Mouse (Mus musculus): ENCODE data around the gene Fbxo46. TPM values are rescaled to one million over a fixed set of nuclear protein-coding genes. Genes with fewer than 3 reads are reported as not detected.
"Not testable (repeated sequence)": the region's sequence is repeated elsewhere in the genome, so short reads cannot be mapped to it uniquely, and the experiment has no call there.

Fbxo46 gene
- total RNA-seq (2021) = 10 to 100 TPM; 12.5 to 13.1 TPM
- long read RNA-seq, experiment 1, full-length matches to known transcripts = 10 of 13 reads
- long read RNA-seq, experiment 1, partial matches to known transcripts = 0 of 13 reads
- long read RNA-seq, experiment 1, other reads (novel, unspliced or antisense) = 3 of 13 reads
- long read RNA-seq, experiment 2, full-length matches to known transcripts = 8 of 9 reads
- long read RNA-seq, experiment 2, partial matches to known transcripts = 0 of 9 reads
- long read RNA-seq, experiment 2, other reads (novel, unspliced or antisense) = 1 of 9 reads

DNA sequence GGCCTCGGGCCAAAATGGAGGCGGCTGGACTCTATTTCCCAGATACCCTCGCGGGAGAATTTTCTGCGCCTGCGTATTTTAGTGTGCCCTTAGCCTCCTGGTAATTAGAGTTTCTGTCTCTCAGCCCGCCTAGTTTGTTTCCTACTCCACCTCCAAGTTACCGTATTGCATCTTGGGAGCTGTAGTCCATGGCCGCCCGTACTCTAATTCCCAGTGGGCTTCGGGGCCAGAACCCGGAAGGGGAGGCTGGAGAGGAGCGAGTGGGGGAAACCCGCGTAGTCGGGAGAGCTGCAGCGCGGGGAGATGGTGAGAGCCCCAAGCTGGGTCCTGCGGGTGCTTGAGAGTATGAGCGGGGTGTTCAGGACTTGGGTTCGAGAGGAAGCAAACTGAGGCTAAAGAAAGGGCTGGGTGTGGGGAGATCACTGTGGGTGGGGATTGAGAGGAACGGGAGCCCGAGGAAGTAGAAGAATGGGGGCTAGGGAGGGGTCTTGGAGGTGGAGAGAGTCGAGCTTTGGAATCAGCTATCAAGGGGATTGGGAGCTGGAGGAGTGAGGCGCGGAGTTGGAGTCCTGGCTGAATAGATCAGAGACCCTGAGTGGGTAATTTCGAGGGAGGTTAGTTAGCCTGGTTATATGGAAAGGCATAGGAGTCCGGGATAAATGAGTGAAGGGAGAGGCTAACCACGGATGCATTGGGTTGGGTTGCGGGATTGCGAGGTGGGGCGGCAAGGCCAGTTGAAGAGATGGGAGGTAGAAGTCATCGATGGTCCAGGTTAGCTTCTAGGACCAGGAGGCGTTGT is at the start of gene Fbxo46:
Gene Fbxo46, plus strand, starts transcription at position 229 of the 799 bp plus-strand sequence.
- Histone ChIP-seq H3K27ac (peak within 1 kb of the TSS; percentile 82), H3K4me3 (peak within 1 kb of the TSS; percentile 84)
- TF ChIP-seq CTCF (conservative IDR thresholded peaks at IDR 0.05) = no peak
- peak; percentile 94 to 99 for DNase-seq (ENCODE audit: low spot score in 2 of 2)

DNA sequence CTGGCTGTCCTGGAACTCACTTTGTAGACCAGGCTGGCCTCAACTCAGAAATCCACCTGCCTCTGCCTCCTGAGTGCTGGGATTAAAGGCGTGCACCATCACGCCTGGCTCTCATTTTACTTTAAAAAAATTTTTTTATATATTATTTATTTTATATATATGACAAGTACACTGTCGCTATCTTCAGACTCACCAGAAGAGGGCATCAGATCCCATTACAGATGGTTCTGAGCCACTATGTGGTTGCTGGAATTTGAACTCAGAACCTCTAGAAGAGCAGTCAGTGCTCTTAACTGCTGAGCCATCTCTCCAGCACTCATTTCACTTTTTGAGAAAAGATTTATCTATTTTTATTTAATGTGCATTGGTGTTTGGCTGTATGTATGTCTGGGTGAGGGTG is 48.6 kb upstream of the Fbxo46 start:
- TF ChIP-seq CTCF (conservative IDR thresholded peaks at IDR 0.05) = peak; percentile 66

DNA sequence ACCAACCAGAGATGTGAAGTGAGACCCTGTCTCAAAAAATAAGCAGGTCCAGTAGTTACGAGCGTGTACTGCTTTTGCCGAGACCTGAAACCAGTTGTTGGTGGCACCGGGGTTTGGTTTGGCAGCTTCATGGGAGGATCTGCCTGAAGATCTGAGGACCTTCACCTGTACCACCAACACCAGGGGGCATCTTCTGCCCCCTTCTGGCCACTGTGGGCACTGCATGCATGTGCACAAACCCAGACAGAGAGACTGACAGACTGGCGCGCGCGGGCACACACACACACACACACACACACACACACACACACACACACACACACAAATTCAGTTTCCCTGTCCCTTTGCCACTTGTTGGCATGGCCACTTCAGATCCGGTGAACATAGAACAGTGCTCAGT is 46.2 kb upstream of the Fbxo46 start:
- TF ChIP-seq CTCF (conservative IDR thresholded peaks at IDR 0.05) = peak; percentile 66
- no peak overlapping the region for H3K4me3 ChIP-seq
- no peak for DNase-seq (ENCODE audit: low spot score in 2 of 2)
- H3K27ac ChIP-seq = 0 out of 2 replicates have a peak overlapping the region, but pooled peaks have one; percentile 8

More for the DNA sequence above, 48.6 kb upstream of the Fbxo46 start:
- not testable (repeated sequence) for DNase-seq (ENCODE audit: low spot score in 2 of 2); H3K27ac ChIP-seq; H3K4me3 ChIP-seq

DNA sequence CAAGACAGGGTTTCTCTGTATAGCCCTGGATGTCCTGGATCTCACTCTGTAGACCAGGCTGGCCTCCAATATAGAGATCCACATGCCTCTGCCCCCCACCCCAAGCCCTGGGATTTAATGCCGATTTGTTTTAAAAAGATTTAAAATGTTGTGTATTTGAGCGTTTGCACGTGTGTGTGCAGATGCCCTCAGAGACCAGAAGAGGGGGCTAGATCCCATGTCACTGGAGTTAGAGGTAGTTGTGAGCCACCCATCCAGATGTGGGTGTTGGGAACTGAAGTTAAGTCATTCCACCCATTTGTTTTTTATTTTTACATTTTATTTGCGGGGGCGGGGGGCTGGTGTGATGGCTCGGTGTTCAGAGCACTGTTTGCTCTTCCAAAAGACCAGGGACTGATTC is 45.2 kb upstream of the Fbxo46 start:
- DNase-seq (ENCODE audit: low spot score in 2 of 2) = no peak
- peak; percentile 42 for TF ChIP-seq CTCF (conservative IDR thresholded peaks at IDR 0.05)
- Histone ChIP-seq H3K27ac (no peak overlapping the region), H3K4me3 (no peak overlapping the region)

DNA sequence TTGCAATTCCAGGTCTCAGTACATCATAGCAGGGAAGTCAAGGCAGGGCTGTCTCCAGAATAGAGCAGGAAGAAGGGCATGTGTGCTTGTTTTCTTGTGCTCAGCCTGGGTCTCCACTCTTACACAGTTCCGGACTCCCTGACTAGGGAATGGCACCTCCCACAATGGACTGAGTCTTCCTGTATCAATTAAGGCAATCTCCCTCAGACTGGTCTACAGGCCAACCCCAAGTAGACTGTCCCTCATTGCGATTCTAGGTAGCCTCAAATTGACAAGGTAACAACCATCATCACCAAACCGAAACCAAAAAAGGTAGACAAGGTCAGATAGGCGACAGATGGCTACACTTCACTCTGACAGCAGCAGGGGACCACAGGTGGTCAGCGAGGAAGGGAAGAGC is 44.4 kb upstream of the Fbxo46 start:
- H3K27ac ChIP-seq = peak overlapping the region; percentile 89
- H3K4me3 ChIP-seq = peak overlapping the region; percentile 81
- DNase-seq (ENCODE audit: low spot score in 2 of 2) = no peak
- no peak for TF ChIP-seq CTCF (conservative IDR thresholded peaks at IDR 0.05)

DNA sequence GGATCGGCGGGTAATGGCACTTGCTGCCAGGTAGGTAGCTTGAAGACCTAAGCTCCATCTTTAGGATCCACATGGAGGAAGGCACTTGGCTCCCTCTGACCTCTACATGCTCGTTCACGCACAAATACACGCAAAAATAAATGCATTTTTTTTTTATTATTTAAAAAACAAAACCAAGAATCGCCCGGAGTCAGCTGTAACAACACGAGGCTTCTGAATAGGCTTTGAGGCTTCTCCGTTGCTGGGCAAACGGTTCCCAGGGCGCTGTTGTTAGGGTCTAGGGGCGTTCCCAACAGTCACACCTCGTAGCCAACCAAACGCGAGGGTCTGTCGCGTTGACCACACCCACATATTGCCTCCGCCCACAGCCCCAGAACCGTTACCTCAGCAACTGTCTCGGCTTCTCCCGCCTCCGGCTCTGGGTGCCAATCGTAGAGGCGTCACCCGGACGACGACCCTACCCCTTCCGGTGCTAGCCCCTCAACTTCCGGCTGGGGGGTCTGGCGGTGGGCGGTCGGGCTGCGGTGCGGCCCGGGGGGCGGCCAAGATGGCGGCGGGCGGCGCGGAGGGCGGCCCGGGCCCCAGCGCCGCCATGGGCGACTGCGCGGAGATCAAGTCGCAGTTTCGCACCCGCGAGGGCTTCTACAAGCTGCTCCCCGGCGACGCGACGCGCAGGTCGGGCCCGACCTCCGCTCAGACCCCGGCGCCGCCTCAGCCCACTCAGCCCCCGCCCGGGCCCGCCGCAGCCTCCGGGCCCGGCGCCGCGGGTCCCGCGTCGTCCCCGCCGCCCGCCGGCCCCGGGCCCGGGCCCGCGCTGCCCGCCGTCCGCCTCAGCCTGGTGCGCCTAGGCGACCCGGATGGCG is 43.7 kb upstream of the Fbxo46 start, which contains the start of gene Dmwd:
Gene Dmwd, plus strand, starts transcription at position 505 of the 863 bp plus-strand sequence.
- Histone ChIP-seq H3K4me3 (peak within 1 kb of the TSS; percentile 81), H3K27ac (peak within 1 kb of the TSS; percentile 90)
- no peak for TF ChIP-seq CTCF (conservative IDR thresholded peaks at IDR 0.05)
- DNase-seq (ENCODE audit: low spot score in 2 of 2) = peak; percentile 96 to 98

DNA sequence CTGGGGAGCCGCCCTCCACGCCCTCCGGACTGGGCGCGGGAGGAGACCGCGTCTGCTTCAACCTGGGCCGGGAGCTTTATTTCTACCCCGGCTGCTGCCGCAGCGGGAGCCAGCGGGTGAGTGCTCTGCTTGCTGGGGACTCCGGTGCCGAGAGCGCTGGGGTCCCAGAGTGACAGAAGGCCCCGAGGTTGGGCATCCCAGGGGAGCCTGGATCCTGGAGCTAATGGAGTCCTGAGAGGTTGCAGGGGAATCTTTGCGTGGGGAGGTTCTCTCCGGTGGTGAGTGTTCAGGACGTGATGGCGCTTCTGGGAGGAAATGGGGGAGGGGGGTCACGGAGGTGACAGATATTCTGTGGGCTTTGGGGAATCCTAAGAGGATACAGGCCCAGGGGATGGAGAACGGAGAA is 43.1 kb upstream of the Fbxo46 start:
- TF ChIP-seq CTCF (conservative IDR thresholded peaks at IDR 0.05) = no peak
- no peak for DNase-seq (ENCODE audit: low spot score in 2 of 2)
- Histone ChIP-seq H3K27ac (peak overlapping the region; percentile 90), H3K4me3 (peak overlapping the region; percentile 81)

DNA sequence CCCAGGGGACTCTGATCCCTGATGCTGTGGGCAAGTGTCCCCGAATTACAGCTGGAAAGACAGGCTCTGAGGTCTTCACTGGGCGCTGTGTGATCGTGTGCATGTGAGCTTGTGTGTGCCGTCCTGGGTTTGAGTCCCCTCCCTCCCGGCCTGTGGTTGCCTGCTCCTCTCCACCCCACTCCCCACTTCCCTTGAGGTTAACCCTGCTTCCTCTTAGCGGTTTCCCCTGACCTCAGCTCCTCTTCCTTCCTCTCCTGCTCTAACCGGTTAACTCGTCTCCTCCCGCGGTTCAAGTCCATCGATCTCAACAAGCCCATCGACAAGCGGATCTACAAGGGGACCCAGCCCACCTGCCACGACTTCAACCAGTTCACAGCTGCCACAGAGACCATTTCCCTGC is 41.9 kb upstream of the Fbxo46 start:
- Histone ChIP-seq H3K27ac (no peak overlapping the region), H3K4me3 (peak overlapping the region; percentile 81; the same call in 1 of the 2 replicates)
- DNase-seq (ENCODE audit: low spot score in 2 of 2) = no peak
- TF ChIP-seq CTCF (conservative IDR thresholded peaks at IDR 0.05) = no peak

DNA sequence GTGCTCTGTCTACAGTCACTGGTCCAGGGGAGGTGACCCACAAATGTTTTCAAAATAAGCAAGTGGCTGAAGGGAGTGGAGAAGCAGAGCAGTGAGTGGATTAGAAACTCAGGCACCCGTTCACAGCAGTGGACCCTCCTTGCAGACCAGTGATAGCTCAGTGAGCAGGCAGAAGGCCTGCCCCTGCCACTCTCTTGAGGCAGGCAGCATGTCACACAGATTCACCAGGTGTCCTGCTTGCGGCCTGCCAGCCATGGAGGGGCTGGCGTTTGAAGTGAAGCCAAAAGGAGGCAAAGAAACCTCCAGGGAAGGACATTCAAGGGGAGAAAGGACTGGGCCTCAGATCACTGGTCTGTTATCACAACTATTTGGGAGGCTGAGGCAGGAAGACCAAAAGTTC is 40.9 kb upstream of the Fbxo46 start:
- no peak for DNase-seq (ENCODE audit: low spot score in 2 of 2)
- H3K27ac ChIP-seq = no peak overlapping the region; the same call in 1 of the 2 replicates
- no peak overlapping the region for H3K4me3 ChIP-seq
- no peak for TF ChIP-seq CTCF (conservative IDR thresholded peaks at IDR 0.05)

DNA sequence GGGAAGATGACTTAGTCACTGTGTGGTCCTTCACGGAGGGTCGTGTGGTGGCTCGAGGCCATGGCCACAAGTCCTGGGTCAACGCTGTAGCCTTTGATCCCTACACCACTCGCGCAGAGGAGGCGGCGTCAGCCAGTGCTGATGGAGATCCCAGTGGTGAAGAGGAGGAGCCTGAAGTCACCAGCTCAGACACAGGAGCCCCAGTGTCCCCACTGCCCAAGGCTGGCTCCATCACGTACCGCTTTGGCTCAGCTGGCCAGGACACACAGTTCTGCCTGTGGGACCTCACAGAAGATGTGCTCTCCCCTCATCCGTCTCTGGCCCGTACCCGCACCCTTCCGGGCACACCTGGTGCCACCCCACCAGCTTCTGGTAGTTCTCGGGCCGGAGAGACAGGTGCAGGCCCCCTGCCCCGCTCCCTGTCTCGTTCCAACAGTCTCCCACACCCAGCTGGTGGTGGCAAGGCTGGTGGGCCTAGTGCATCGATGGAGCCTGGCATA is 39.2 kb upstream of the Fbxo46 start:
- H3K4me3 ChIP-seq = no peak overlapping the region
- H3K27ac ChIP-seq = peak overlapping the region; percentile 51; the same call in 1 of the 2 replicates
- TF ChIP-seq CTCF (conservative IDR thresholded peaks at IDR 0.05) = no peak
- no peak for DNase-seq (ENCODE audit: low spot score in 2 of 2)

DNA sequence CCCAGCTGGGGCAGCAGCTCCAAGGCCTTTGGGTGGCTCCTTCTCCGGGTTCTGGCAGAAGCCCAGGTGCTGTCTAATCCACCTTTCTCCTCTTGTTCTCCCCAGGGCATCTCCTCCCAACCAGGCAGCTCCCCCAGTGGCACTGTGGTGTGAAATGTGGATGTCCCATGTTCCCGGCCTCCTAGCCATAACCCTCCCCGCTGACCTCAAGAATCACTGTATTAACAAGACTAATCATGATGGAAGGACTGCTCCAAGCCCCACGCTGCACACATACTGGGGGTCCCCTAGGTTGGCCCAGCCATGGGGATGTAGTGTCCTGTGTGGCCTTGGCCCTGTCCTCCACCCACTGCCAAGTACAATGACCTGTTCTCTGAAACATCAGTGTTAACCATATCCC is 37.5 kb upstream of the Fbxo46 start:
- DNase-seq (ENCODE audit: low spot score in 2 of 2) = no peak
- TF ChIP-seq CTCF (conservative IDR thresholded peaks at IDR 0.05) = no peak
- H3K27ac ChIP-seq = 0 out of 2 replicates have a peak overlapping the region, but pooled peaks have one; percentile 23
- no peak overlapping the region for H3K4me3 ChIP-seq

DNA sequence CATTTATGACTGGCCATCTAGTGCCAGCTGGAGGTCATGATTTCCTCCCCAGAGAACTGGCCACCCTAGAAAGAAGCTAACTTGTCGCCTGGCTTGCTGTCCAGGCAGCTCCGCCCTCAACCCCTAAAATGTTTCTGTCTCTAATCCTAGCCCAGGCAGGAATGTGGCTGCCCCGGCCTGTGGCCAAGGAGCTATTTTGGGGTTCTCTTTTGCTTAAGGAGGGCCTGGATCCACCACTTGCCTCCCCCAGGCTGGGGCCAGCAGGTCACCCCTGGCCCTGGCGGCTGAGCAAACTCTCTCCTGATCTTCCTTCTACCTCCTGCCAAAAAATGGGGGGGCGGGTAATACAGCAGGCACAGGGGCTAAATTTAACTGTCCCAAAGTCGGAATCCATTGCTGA is 36.6 kb upstream of the Fbxo46 start:
- peak overlapping the region; percentile 23; the same call in 1 of the 2 replicates for H3K27ac ChIP-seq
- TF ChIP-seq CTCF (conservative IDR thresholded peaks at IDR 0.05) = no peak
- no peak overlapping the region for H3K4me3 ChIP-seq
- DNase-seq (ENCODE audit: low spot score in 2 of 2) = no peak

All from layer of hippocampus, adult 2 months (tissue).